Mouse (Mus musculus): ENCODE results near the gene Dmrtc1b.
A peak's percentile ranks its signal among the peaks of the same experiment; 100 is the strongest.
"Not testable (repeated sequence)": the region's sequence is repeated elsewhere in the genome, so short reads cannot be mapped to it uniquely, and the experiment has no call there.

The Dmrtc1b gene

DNA sequence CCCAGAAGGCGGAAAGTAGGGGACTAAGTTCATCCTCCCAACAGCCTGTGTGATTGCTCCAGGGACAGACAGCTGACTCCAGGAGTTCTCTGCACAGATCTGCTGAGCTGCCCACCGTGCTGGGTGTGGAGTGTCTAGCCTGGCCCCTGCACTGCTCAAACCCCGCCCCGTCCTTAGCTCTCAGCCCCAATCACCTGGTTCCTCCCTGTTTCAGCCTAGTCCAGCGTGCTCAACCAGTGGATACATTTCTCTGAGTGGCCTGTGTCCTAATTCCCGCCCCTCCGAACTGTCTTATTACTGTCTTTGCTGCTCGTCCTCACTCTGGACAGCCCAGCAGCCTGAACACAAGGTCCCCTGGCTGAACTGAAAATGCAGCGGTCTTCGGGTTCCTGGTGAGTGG is at the start of gene Dmrtc1b, which contains the start of gene Gm9112:
Gene Dmrtc1b, plus strand, starts transcription at position 331 of the 400 bp plus-strand sequence.
Gene Gm9112, minus strand, starts transcription at position 101 of the 400 bp plus-strand sequence.
- not testable (repeated sequence) for DNase-seq

DNA sequence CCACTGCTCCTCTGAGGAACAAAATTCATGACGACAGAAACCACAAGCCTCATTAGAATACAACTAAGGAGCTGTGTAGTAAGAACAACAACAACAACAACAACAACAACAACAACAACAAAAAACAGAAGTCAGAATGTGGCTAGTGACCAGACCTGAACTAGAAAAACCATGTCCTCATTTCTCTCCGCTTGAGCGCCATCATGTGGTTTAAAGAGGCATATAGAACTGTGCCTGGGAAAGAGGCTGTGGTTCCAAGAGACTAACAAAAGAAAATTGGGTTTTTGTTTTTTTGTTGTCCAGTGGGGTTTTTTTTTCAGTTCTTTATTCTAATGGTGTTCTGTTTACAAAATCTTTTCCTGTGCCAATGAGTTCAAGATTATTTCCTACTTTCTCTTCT is 47.0 kb upstream of the Dmrtc1b start:
- no peak for DNase-seq

DNA sequence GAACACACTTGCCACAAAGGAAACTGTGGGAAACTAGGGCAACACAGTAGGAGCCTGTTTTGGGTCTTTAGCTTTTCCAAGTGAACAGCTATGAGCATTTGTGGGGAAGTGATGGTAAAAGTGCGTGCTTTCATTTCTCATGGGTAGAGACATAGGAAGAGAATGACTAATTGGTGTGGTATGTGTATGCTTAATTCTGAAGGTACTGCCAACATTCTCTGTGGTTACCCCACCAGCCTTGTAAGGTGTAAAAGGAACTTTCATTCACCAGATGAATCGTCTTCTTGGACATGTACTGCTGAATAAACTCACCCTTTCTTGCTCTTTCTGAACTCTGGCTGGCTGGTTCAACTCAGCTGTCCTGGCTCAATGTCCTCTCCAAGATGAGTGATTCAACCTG is 41.0 kb upstream of the Dmrtc1b start:
- no peak for DNase-seq

DNA sequence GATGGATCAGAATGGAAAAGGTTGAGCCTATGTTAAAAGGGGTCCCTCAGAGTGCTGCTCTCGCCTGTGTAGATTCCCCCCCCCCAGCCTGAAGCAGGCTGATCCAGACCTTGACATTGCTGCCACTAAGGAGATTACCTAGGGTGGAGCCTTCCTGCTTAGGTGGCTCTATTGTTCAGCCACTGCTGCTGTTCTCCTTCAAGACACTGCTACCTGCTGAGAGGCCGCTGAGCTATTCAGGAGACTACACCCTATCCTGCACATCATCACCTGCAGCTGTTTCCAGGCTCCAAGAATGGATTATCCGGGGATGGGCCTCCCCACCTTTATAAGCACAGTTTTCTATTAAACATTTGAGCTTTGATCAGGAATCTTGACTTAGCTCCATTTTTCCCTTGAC is 23.0 kb upstream of the Dmrtc1b start:
- DNase-seq = not testable (repeated sequence)

DNA sequence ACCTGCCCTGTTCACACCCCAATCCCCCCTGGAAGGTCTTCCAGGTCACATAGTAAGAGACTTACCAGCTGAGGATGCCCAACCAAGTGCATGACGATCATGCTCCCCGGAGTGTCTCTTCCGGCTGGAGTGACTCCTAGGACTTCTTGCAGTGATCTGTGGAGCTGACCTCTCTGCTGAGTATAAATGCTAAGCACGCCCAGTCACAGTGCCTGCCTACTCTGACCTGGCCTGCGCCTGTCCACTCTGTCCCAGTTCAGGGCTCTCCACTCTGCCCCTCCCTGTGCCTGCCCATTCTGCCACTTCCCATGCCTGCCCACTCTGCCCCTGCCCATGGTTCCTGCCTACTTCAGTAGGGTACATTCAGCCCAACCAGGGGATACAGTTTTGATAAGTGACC is 20.8 kb upstream of the Dmrtc1b start, which contains the start of gene Gm3880:
Gene Gm3880, minus strand, starts transcription at position 101 of the 400 bp plus-strand sequence.
- DNase-seq = not testable (repeated sequence)

DNA sequence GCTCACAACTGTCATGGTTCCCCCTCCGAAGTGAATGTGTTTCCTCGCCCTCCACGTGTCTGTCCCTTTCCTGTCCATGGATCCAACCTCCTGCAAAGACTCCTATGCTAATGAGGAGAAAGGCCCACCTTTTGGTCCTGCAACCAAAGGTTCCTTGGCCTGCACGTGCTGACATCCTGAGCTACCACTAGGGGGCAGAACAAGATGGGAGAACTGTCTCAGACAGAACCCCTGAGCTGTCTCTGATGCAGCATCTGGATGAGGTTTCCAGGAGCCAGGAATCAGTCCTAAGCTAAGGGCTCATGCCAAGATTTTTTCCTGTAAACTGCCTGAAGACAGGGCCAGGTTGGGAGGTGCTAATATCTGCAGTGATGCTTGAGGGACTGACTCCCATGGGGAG is 18.4 kb upstream of the Dmrtc1b start:
- DNase-seq = peak; percentile 36

DNA sequence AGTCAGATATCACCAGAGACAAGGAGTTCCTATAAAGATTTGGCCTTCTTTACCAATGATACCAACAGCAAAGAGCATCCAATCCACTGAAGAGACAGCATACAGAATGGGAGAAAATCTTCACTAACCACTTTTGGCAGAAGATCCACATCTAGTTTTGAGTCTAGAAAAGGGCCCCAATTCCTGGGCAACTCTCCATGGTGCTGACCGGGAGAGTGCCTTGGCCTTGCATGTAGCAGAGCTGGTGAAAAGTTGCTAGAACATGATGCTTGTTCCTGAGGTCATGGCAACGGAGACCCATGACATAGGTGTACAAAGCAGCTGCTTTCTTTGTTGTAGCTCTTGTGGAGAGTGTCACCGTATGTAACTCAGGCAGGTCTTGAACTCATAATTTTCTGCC is 7.0 kb upstream of the Dmrtc1b start:
- DNase-seq = not testable (repeated sequence)

DNA sequence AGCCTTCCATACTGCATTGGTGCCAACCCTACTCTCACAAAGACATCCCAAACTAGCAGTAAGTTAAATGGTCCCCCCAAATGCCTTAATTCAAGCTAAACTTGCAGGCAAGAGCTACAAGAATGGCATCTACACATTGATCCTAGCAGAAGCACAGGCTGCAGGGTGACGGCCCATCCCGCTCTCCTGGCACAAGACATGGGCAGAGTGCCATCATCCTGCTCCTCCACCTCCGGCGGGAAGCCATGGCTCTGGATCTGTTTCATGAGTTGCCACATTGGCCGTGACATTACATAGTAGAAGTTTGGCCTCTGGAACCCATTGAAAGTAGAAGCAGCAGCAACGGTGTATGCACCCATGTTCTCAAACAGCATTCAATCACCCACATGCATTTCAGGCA is 16.6 kb downstream of the Dmrtc1b start:
- DNase-seq = not testable (repeated sequence)
